Mouse (Mus musculus) cerebellum, adult 2 months (tissue): ENCODE measurements at regions not wholly inside any gene's neighbourhood (a gene's known extent, or its start where the extent isn't known, plus 50 kb on each side); places are given as distances from the start of the nearest gene placed in this dataset.

Experiments used
- DNase-seq, 2 experiments: peaks; one replicate each; pipeline ENCODE4 v3.0.0; 2021
- H3K27ac ChIP-seq: fragments of 200-500 bp; 2 replicates; pipeline ENCODE4 v1.5.1; 2012; ENCODE audit warnings: low read length, control low read depth, inconsistent platforms; ENCODE audit not compliant: insufficient read depth
- H3K27me3 ChIP-seq: fragments of 200-500 bp; 2 replicates; pipeline ENCODE4 v1.6.1; 2012; ENCODE audit warnings: inconsistent platforms, mild to moderate bottlenecking, low read length, moderate library complexity; ENCODE audit not compliant: control insufficient read depth, insufficient read depth
- H3K4me1 ChIP-seq: fragments of 200-500 bp; 2 replicates; pipeline ENCODE4 v1.6.1; 2011; ENCODE audit warnings: low read length; ENCODE audit not compliant: control insufficient read depth, insufficient read depth
- H3K4me3 ChIP-seq: fragments of 200-500 bp; replicated peaks from 2 replicates; pipeline ENCODE3; 2011; ENCODE audit warnings: mild to moderate bottlenecking, low read depth, low read length, control low read depth; ENCODE audit not compliant: insufficient read depth
- CTCF ChIP-seq: fragments of 200-500 bp; IDR thresholded peaks from 2 replicates; pipeline ENCODE4 v1.5.1; 2011; ENCODE audit warnings: low read depth, mild to moderate bottlenecking, control low read depth, low read length, moderate library complexity, borderline replicate concordance; ENCODE audit not compliant: insufficient read depth
- POLR2A ChIP-seq: fragments of 200-500 bp; IDR thresholded peaks from 2 replicates; pipeline ENCODE4 v1.6.1; 2011; ENCODE audit warnings: low read length, control low read depth, borderline replicate concordance; ENCODE audit not compliant: insufficient read depth
- WGBS: fragments of 180-500 bp; shearing (Covaris S2); methylation state at CpG from one replicate; pipeline ENCODE4 v1.1.7; 2018; 5-methylcytosine and 5-hydroxymethylcytosine counted together

DNA sequence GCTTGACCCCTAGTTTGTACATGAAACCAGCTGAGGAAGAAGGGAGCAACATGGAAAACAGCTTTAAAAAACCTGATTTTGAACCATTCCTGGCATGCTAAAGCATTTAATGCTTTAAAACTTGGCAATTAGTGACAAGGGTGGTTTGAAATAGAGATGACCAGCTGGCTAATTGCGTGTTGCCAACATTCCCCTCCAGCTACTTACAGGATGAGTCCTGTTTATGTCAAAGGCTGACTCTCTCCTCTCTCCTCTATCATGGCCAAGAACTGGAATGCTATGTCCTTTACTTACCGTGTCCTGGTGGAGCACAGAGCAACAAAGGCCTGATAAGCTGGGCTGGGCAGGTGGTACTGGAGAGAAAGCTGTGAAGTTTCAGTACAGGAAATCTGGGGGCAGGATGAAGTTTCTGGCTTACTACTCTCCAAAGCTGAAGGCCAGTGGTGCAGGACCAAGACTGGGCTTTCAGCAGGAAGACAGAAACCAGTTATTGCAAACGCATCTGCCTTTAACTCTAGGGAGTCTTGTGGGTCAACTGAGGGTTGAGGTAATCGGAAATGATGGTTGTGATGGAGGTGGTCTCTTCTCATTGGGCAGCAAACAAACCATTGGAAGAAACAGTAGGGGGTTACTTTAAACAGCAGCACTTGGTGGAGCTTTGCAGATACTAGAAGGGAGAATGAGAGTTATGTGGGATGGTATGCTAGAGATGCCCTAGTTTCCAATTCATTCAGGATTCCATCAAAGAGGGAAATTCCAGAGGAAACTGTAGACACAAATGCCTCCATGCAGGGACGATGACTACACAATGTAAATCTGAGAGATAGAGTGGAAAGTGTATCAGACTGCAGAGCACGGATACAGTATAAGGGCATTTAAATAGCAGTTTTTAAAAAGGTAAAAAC is 60.7 kb upstream of the Cd28 start:
- 66% methylated on average over 6 of the region's 6 CpGs for WGBS
- H3K4me3 ChIP-seq = no peak overlapping the region
- peak in 1 of 2 experiments; percentile 18 for DNase-seq
- TF ChIP-seq POLR2A = no peak
- TF ChIP-seq CTCF = no peak
- H3K27me3 ChIP-seq = no peaks in the 10 kb centered on the region
- H3K4me1 ChIP-seq = peaks cover 2% of the 10 kb centered on the region; the same call in 1 of the 2 replicates
- no peak overlapping the region for H3K27ac ChIP-seq

GRCm38 (mm10) chr1:60655206-60655605 is 61.4 kb upstream of the Cd28 start:
- Histone ChIP-seq H3K27me3 (no peaks in the 10 kb centered on the region), H3K4me1 (peaks cover 2% of the 10 kb centered on the region; the same call in 1 of the 2 replicates), H3K4me3 (no peak overlapping the region), H3K27ac (no peak overlapping the region)
- no peak for DNase-seq
- TF ChIP-seq CTCF (no peak), POLR2A (no peak)
- WGBS = 87% methylated on average over 2 of the region's 2 CpGs

DNA sequence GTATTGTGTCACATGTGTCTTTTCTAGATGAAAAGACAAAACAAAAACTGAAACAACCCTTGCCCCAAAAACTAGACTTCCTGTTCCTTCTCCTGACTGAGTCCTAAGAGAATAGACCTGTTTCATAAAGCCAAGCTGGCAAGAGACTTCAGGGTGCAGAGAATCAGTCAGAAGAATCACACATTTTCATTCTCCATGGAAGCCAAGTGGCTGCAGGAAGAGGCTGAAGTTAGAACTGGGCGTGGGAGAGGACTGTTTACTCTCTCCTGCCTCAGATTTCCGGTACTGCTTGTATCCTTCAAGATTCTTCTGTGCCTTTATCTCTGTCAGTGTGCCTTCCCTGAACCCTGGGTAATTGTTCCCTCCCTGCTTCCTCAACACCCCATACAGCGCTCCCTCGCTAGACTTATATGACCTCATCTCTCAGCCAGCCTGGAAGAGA is 64.0 kb upstream of the Cd28 start:
- Histone ChIP-seq H3K4me1 (peaks cover under 1% of the 10 kb centered on the region; the same call in 1 of the 2 replicates), H3K4me3 (no peak overlapping the region), H3K27ac (no peak overlapping the region), H3K27me3 (no peaks in the 10 kb centered on the region)
- DNase-seq = no peak
- WGBS = 89% methylated on average over 4 of the region's 4 CpGs
- no peak for TF ChIP-seq CTCF
- no peak for TF ChIP-seq POLR2A

- 79% methylated on average over 3 of the region's 3 CpGs for WGBS
- no peak for TF ChIP-seq POLR2A
- no peak for TF ChIP-seq CTCF
- H3K27me3 ChIP-seq = no peaks in the 10 kb centered on the region
Observed at GRCm38 (mm10) chr1:60650158-60650557, 66.4 kb upstream of the Cd28 start.

DNA sequence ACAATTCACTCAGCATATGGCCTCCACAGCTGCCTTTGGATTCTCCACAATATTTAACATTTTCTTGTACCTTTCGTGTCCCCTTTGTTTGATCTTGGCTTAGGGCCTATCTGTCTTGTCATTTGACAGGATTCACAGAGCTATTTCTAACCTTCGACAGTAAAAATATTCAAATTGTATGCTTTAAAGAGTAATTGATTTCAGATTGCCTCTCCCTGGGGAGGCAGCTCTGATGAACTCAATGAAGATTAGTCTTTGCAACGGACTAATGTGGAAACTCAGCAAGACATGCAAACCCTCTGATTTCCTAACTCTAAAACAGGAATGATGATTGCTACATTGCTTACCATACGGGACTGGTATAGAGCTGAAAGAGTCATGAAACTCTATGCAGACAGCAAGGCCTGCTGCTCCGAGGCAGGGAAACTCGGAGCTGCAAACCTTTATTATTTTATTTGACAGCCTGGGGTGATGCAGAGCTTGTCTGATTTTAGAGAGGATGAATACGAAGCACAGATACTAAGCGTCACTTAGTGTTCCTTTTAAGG is 67.2 kb upstream of the Cd28 start:
- WGBS = 72% methylated on average over 8 of the region's 8 CpGs
- H3K4me1 ChIP-seq = no peaks in the 10 kb centered on the region
- no peak overlapping the region for H3K27ac ChIP-seq
- no peaks in the 10 kb centered on the region for H3K27me3 ChIP-seq
- TF ChIP-seq POLR2A (no peak), CTCF (no peak)
- DNase-seq = no peak
- H3K4me3 ChIP-seq = no peak overlapping the region

More at GRCm38 (mm10) chr1:60650158-60650557, 66.4 kb upstream of the Cd28 start:
- Histone ChIP-seq H3K4me1 (no peaks in the 10 kb centered on the region), H3K27ac (no peak overlapping the region), H3K4me3 (no peak overlapping the region)
- no peak for DNase-seq

- TF ChIP-seq CTCF = no peak
- no peak for TF ChIP-seq POLR2A
- no peak for DNase-seq
- Histone ChIP-seq H3K27ac (no peak overlapping the region), H3K4me3 (no peak overlapping the region), H3K4me1 (no peaks in the 10 kb centered on the region), H3K27me3 (no peaks in the 10 kb centered on the region)
- WGBS = 66% methylated on average over 5 of the region's 5 CpGs
Observed at GRCm38 (mm10) chr1:60646828-60647227, 69.8 kb upstream of the Cd28 start.

DNA sequence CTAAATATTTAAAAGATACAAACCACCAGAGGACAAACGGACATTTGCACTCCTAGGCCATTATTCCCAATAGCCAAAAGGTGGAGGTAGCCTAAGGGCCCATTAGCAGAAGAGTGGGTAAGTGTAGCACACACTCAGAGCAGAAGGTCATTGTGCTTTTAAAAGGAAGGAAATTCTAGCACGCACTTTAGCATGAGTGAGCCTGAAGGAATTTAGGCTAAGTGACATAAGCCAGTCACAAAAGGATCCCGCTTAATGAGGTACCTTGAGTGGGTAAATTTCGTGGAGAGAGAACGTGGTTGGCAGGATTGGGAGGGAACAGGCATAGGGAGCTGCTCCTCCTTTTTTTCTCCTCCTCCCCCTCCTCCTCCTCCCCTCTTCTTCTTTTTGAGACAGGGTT is 70.4 kb upstream of the Cd28 start:
- no peak for DNase-seq
- TF ChIP-seq CTCF = no peak
- no peak for TF ChIP-seq POLR2A
- 79% methylated on average over 5 of the region's 5 CpGs for WGBS
- H3K27me3 ChIP-seq = no peaks in the 10 kb centered on the region
- H3K4me1 ChIP-seq = no peaks in the 10 kb centered on the region
- H3K27ac ChIP-seq = no peak overlapping the region
- H3K4me3 ChIP-seq = no peak overlapping the region

- no peak for DNase-seq
- H3K27ac ChIP-seq = no peak overlapping the region
- H3K4me1 ChIP-seq = no peaks in the 10 kb centered on the region
- TF ChIP-seq POLR2A (no peak), CTCF (no peak)
- WGBS = 54% methylated on average over 1 of the region's 1 CpGs
- no peaks in the 10 kb centered on the region for H3K27me3 ChIP-seq
- no peak overlapping the region for H3K4me3 ChIP-seq
Observed at GRCm38 (mm10) chr1:60645176-60645575, 71.4 kb upstream of the Cd28 start.
